Mouse (Mus musculus): ENCODE measurements at regions not wholly inside any gene's neighbourhood (a gene's known extent, or its start where the extent isn't known, plus 50 kb on each side); places are given as distances from the start of the nearest gene placed in this dataset.

GRCm38 (mm10) chr13:102273818-102274217 is 419.5 kb upstream of the Cd180 start:
- DNase-seq (ENCODE audit: low spot score in 2 of 2), result no peak

DNA sequence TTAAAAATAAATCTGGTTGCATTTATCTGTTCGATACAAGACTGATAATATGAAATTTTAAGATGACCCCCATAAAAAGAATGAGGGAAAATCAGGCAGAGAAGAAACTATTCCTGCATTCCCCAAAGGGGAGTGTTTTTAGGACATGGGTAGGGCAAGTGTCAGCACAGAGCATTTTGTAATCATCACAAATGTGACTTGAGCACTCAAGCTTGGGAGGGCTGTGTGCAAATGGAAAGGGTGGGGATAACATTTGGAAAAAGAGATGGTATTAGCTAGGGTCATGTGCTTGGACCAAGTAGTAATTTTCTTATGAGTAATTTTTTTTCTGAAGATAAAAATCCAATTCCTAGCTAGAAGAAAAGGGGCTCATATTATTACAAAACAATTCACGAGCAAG is 418.1 kb upstream of the Cd180 start:
- DNase-seq (ENCODE audit: low spot score in 2 of 2), result no peak

GRCm38 (mm10) chr13:102276885-102277284 is 416.5 kb upstream of the Cd180 start:
- DNase-seq (ENCODE audit: low spot score in 2 of 2), result no peak

DNA sequence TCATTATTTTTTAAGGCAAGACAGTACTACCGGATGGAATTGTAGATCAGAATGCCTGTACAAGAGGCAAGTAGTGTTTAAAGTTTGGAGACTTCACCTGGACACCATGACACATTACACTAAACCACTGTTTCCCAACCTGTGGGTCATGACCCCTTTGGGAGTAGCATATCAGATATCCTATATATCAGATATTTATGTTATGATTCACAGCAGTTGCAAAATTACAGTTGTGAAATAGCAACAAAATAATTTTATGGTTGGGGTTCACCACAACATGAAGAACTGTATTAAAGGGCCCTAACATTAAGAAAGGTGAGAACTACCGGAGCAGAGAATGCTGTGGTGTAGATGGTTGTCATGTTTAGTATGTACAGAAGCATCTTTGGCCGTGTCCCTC is 413.2 kb upstream of the Cd180 start:
- DNase-seq (ENCODE audit: low spot score in 2 of 2), result no peak

GRCm38 (mm10) chr13:102294451-102294850 is 398.9 kb upstream of the Cd180 start:
- no peak for DNase-seq (ENCODE audit: low spot score in 2 of 2)

DNA sequence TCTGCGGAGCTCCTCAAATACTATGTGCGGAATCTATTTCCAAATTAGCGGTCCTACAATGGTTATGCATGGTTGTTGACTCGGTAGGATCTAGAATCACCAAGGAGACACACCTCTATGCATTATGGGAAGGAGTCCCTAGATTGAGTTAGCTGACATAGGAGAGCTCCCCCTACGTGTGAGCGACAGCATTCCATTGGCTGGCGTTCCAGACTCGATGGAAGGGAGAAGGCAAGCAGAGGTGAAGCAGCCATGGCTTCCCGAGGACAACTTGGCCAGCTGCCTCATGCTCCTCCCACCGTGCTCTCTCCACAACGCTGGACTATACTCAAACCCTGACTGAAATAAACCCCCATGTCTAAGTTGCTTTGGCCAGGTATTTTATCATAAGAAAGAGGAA is 398.3 kb upstream of the Cd180 start:
- no peak for DNase-seq (ENCODE audit: low spot score in 2 of 2)

GRCm38 (mm10) chr13:102307983-102308382 is 385.4 kb upstream of the Cd180 start:
- no peak for DNase-seq (ENCODE audit: low spot score in 2 of 2)

DNA sequence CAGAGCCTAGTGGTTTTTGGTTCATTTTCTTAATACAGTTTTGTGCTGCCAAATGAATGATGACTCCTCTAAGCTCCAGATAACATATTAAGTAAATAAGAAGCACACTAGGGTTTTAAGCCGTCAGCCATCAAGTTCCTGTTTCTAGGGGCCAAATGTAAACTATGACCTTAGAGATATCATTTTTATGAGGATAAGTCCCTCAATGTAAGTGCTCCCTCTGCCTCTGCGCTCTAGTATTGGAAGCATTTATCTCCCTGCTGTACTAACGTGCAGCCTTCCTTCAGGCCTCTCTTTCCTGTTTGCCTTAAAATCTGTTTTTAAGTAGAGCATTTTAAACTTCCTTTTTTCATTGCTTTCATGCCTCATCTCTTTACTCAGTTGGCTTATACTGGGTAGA is 381.3 kb upstream of the Cd180 start:
- no peak for DNase-seq (ENCODE audit: low spot score in 2 of 2)

DNA sequence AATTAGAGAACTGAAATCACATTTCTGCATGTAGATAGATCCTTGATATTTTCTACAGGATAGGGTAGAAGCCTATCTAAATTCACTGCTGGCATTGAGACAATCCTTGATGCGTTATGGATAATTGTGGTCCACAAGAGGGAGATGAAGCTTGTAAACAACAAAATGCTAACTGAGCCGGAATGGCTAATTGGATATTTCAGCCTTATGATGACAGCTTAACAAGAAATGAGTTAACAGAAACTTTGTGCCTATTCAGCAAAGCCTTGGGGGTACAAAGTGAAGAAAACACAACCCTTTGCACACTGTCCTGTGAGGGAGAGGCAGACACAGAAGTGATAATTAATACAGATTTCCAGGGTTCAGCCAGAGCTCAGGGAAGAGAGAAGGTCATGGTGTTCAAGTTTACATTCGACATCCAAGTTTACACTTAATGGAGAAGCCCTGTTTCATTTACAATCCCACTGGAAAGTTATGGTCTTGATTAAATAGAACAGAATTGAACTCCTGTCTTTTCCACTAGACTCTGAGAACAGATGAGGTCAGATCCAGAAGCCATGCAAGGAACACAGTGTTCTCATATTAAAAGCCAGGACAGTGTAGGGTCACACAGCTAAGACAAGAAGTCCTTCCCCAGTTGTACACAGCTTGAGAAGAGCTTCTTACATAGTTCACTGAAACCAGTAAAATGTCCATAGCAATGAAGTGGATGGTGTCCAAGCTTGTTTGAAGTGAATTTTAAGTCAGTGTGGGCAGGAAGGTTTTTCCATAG is 377.3 kb upstream of the Cd180 start:
- no peak for DNase-seq (ENCODE audit: low spot score in 2 of 2)

DNA sequence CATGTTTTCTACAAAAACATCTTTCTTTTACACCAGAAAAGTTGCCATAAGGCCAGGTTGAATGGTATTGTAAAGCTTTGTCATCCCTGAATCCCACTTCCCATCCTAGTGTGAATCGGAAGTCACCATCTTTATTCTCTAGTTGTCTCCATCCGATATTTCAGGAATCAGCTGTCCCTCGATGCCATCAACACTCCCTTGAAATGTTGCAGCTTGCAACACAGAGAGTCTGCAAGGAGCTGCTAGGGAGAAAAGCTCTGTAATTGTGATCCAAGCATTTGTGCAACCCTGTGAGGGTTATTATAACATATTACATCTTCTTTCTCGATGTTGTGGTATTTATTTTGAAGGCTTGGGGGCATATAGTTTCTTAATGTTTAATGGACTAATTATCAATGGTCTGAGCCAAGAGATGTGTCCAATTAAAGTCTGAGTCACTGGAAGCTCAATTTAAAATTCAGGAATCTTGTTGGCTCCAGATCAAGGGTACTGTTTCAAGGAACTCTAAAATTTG is 374.4 kb upstream of the Cd180 start:
- DNase-seq (ENCODE audit: low spot score in 2 of 2), result no peak

- no peak for DNase-seq (ENCODE audit: low spot score in 2 of 2)
Observed at GRCm38 (mm10) chr13:102319453-102319852, 373.9 kb upstream of the Cd180 start.

DNA sequence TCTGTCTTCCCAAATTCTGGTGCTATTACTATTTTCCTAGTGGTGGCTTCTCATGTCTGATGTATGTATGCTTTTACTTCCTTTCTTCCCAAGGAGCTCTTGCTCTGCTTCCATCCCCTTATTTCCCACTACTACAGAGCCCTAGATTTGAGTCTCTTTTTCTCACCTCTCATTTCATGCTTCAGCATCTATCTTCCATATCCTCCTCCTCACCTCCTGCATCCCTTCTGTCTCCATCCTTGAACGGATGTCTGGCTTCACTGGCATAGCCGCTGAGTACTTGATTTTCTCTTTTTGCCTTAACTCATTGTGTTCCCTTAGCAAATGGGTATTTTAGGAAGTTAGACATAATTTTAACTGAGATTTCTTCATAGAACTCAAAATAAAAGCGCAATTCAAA is 369.5 kb upstream of the Cd180 start:
- no peak for DNase-seq (ENCODE audit: low spot score in 2 of 2)

DNA sequence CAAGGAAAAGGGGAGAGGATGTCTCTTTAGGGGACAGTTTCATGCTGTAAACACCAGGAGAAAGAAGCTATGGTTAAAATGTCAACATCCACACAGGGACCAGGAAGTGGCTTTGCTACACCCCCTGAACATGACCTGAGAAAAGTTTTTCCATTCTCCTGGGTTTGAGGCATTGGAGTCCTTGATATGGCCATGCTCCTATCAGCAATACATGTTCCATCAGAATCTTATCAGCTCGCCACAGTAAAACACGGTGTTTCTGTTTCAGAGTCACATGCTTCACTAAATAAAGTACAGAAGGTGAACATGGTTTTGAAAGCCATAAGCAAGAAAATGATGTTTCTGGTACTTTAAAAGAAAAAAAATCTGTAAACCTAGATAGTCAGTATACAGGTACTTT is 367.4 kb upstream of the Cd180 start:
- no peak for DNase-seq (ENCODE audit: low spot score in 2 of 2)

DNA sequence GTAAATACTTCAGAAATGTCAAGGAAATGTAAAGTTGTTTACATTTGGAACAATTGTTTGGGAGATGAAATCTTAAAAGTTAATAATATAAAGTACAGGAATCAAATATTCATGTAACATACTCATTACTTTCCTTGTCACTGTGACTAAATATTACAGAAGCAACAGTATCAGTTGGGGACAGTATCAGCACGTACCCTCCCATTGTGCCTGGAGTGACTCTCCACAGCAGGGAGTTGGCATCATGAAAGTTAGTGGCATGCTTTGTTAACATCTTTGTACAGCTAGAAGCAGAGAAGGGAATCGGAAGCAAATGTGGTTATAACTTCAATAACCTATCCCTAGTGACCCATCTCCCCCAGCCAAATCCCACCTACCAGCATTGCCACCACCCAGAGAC is 366.8 kb upstream of the Cd180 start:
- DNase-seq (ENCODE audit: low spot score in 2 of 2), result no peak

DNA sequence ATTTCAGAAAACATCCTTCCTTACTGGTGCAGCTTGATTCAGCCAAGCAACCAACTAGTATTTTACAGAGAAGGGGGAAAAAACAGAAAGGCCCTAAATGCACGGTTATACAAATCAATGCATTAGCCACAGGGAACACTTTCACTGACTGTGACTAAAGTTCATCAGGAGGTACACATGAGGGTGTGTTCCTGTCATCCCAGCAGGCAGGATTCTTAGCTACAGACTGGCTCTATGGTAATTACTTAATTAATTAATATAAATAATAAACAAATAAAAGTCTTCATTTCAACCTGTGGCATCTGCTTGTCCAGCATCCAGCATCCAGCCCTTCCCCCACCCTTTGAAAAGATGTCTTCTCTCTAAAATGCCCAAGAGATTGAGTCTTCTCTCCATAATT is 359.7 kb upstream of the Cd180 start:
- no peak for DNase-seq (ENCODE audit: low spot score in 2 of 2)

DNA sequence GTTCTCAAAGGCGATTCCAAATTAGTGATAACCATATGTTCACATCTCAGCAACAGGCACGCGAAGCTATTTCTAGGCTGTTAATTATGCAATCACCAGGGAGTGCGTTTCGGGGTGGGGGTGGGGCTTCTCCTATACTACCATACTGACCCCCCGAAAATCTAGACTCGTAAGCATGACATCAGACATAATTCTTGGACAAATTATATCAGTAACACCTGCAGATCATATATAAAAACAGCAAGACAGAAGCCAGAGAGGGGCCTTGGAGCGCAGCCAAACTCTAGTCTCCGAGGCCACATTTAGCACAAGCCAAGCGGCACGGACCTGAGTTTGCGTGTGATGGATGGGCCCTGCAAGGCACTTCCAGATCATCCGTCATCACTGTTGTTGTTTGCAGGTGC is 359.2 kb upstream of the Cd180 start:
- peak; percentile 34 to 37 for DNase-seq (ENCODE audit: low spot score in 2 of 2)

DNA sequence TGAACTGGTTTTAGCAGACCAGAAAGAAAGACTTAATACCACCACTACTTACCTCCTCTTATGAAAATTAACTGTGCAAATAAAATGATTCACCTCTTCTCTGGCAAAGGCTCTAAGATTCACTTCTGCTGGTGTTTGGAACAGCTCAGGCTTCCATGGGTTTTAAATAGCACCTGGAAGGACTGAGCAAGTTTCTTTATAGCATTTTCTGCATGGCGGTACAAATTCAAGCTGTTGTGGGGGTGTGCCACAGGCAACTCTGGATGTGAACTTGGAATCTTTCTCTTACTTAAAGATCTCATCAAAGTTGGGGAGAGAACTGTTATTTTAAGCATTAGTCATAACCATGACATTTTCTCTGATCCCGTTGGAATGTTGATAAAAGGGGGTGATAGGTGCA is 350.1 kb upstream of the Cd180 start:
- no peak for DNase-seq (ENCODE audit: low spot score in 2 of 2)

DNA sequence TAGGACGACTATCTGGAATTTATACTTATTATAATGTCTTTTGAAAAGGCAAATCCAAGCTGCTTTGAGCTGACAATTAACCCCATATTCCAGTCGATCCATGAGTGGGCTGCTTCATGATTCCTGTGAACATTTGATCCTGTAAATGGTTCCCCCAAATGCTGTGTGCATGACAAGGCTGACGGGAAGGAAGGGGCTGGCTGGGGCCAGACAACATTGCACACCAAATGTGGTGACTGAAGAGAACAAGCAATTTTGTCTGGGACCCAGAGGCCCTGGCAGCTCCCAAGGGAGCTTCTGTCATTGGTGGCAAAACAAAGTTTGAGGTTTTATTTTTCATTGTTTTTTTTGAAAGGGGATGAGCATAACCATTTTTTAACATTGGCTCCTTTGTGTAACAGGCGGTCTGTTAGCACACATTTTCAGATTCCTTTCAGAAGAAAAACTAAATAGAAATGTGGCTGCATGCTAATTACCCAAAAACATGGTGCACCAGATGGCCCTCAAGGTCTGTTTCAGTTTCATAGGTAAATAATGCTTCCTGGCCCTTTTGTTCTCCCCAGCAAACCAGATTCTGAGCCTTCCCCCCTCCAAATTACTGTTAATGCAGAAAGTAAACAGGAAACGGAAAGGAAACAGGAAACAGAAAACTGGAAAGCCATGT is 348.6 kb upstream of the Cd180 start:
- DNase-seq (ENCODE audit: low spot score in 2 of 2), result no peak

DNA sequence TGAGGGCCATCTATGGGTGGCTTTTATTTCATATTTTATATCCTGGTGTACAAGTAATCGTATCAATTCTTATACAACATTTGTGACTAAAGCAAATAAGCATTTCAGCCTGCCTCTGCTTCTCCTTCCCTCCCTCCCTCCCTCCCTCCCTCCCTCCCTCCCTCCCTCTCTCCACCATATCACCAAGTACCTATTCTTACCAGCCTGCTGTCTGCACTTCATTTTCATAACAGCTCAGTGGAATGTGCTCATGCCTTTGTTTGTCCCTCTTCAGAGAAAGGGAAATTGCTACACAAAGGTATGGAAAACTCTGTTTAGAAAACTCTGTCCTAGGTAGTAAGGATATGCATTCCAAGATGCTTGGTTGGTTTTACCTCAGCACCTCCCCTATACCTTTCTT is 343.9 kb upstream of the Cd180 start:
- no peak for DNase-seq (ENCODE audit: low spot score in 2 of 2)

GRCm38 (mm10) chr13:102352073-102352854 is 341.1 kb upstream of the Cd180 start:
- DNase-seq (ENCODE audit: low spot score in 2 of 2), result no peak

GRCm38 (mm10) chr13:102355569-102355968 is 337.8 kb upstream of the Cd180 start:
- no peak for DNase-seq (ENCODE audit: low spot score in 2 of 2)

GRCm38 (mm10) chr13:102372451-102373082 is 320.8 kb upstream of the Cd180 start:
- no peak for DNase-seq (ENCODE audit: low spot score in 2 of 2)

All from frontal cortex, postnatal 10 days (tissue).